Mouse (Mus musculus) duodenum, adult 2 months (tissue): Measurements from ENCODE around the gene Olfr209. TPM values are rescaled to one million over a fixed set of nuclear protein-coding genes. Genes with fewer than 3 reads are reported as not detected.

Source experiments
- polyA plus RNA-seq: library from polyadenylated mRNA; depleted of rRNA; stranded (reverse); fragments of >200 nt; gene quantifications from 2 replicates; pipeline ENCODE4 v1.2.3, GENCODE M21; 2012; ENCODE audit warnings: low replicate concordance; rRNA removed

Olfr209 gene
- polyA plus RNA-seq = not detected in 2 replicates

GRCm38 (mm10) chr16:59363893-59364292 is at the start of gene Olfr209:
Olfr209 (minus strand) TSS chr16:59363993.

GRCm38 (mm10) chr16:59407032-59407431 is 43.2 kb upstream of the Olfr209 start, which contains the start of gene Gabrr3:
Gabrr3 (plus strand) TSS chr16:59407332.

GRCm38 (mm10) chr16:59349146-59349545 is 14.6 kb downstream of the Olfr209 start, which contains the start of gene Olfr206:
Olfr206 (minus strand) TSS chr16:59349246.

GRCm38 (mm10) chr16:59331038-59331437 is 32.8 kb downstream of the Olfr209 start, which contains the start of gene Olfr205:
Olfr205 (minus strand) TSS chr16:59331138.

GRCm38 (mm10) chr16:59318148-59318547 is 45.6 kb downstream of the Olfr209 start, which contains the start of gene Olfr204:
Olfr204 (minus strand) TSS chr16:59318248.

Other genes with a start within 250 kb of the Olfr209 start
- gene Olfr194, start 242.9 kb downstream of the Olfr209 start, polyA plus RNA-seq = not detected in 2 replicates
- gene Olfr195, start 216.9 kb downstream of the Olfr209 start, polyA plus RNA-seq = not detected in 2 replicates
- gene Olfr196, start 193.5 kb downstream of the Olfr209 start, polyA plus RNA-seq = not detected in 2 replicates
- gene Olfr198, start 160.5 kb downstream of the Olfr209 start, polyA plus RNA-seq = not detected in 2 replicates
- not detected in 2 replicates for gene Olfr199, start 144.2 kb downstream of the Olfr209 start, polyA plus RNA-seq
- gene Olfr201, start 91.4 kb downstream of the Olfr209 start, polyA plus RNA-seq = not detected in 2 replicates
- gene Olfr202, start 77.2 kb downstream of the Olfr209 start, polyA plus RNA-seq = not detected in 2 replicates
- not detected in 2 replicates for gene Olfr203, start 65.1 kb downstream of the Olfr209 start, polyA plus RNA-seq
- not detected in 2 replicates for gene Olfr204, start 45.7 kb downstream of the Olfr209 start, polyA plus RNA-seq
- not detected in 2 replicates for gene Olfr205, start 32.9 kb downstream of the Olfr209 start, polyA plus RNA-seq
- gene Olfr206, start 14.7 kb downstream of the Olfr209 start, polyA plus RNA-seq = not detected in 2 replicates
- not detected in 2 replicates for gene Gabrr3, start 43.3 kb upstream of the Olfr209 start, polyA plus RNA-seq
- gene Riox2, start 107.8 kb upstream of the Olfr209 start, polyA plus RNA-seq = 0.95 and 1.9 TPM in 2 replicates
- gene Crybg3, start 237.0 kb upstream of the Olfr209 start, polyA plus RNA-seq = 0.46 and 2.3 TPM in 2 replicates